Mouse (Mus musculus) CH12.LX (cell line): ENCODE data around the gene Hmgn3.

Source experiments
- BHLHE40 ChIP-seq: IDR thresholded peaks from 2 replicates; pipeline ENCODE4 v1.6.1; 2011; ENCODE audit warnings: mild to moderate bottlenecking, low read depth, low read length, improper control_type of control experiment
- CTCF ChIP-seq, 2 experiments: IDR thresholded peaks in 1 of 2; conservative IDR thresholded peaks in 1 of 2; 2 replicates each; pipeline ENCODE4 v1.5.1; 2011 to 2012; ENCODE audit warnings: low read depth in 2 of 2, low read length in 2 of 2, improper control_type of control experiment in 1 of 2, inconsistent platforms in 1 of 2, mild to moderate bottlenecking in 1 of 2, moderate library complexity in 1 of 2
- EP300 ChIP-seq: IDR thresholded peaks from 2 replicates; pipeline ENCODE4 v1.6.1; 2011; ENCODE audit warnings: low read length, improper control_type of control experiment
- MEF2A ChIP-seq: IDR thresholded peaks from 2 replicates; pipeline ENCODE4 v1.6.1; 2014; ENCODE audit warnings: low read depth, mild to moderate bottlenecking, inconsistent platforms, low read length, improper control_type of control experiment, borderline replicate concordance
- NRF1 ChIP-seq: IDR thresholded peaks from 2 replicates; pipeline ENCODE4 v1.6.1; 2014; ENCODE audit warnings: low read depth, mild to moderate bottlenecking, inconsistent platforms, low read length, improper control_type of control experiment, moderate library complexity
- POLR2A ChIP-seq: IDR thresholded peaks from 2 replicates; pipeline ENCODE4 v1.6.1; 2011; ENCODE audit warnings: low read depth, mild to moderate bottlenecking, improper control_type of control experiment, low read length
- UBTF ChIP-seq: IDR thresholded peaks from 2 replicates; pipeline ENCODE4 v1.6.1; 2012; ENCODE audit warnings: low read depth, mild to moderate bottlenecking, inconsistent platforms, low read length, improper control_type of control experiment, moderate library complexity
- USF1 ChIP-seq: IDR thresholded peaks from 2 replicates; pipeline ENCODE4 v1.6.1; 2014; ENCODE audit warnings: low read depth, mild to moderate bottlenecking, inconsistent platforms, low read length, improper control_type of control experiment
- ZMIZ1 ChIP-seq: IDR thresholded peaks from 2 replicates; pipeline ENCODE4 v1.6.1; 2012; ENCODE audit warnings: low read depth, mild to moderate bottlenecking, inconsistent platforms, low read length, improper control_type of control experiment
- ZNF384 ChIP-seq: IDR thresholded peaks from 2 replicates; pipeline ENCODE4 v1.6.1; 2012; ENCODE audit warnings: low read depth, low read length, improper control_type of control experiment, inconsistent platforms

- TF ChIP-seq CTCF (conservative IDR thresholded peaks at IDR 0.05 in 1 of 2, IDR thresholded peaks at IDR 0.05 in 1 of 2; ENCODE audit: low read depth in 2 of 2, low read length in 2 of 2): peak in 1 of 2 experiments; percentile 59; a peak in 2 of 4 replicates
- no peak for TF ChIP-seq ZNF384
- TF ChIP-seq POLR2A: peak; percentile 51
- peak; percentile 69 for TF ChIP-seq BHLHE40
- no peak for TF ChIP-seq USF1
- TF ChIP-seq EP300: peak; percentile 95
- 0 out of 2 replicates have a peak, but pooled peaks have one; percentile 25 for TF ChIP-seq ZMIZ1
- no peak for TF ChIP-seq NRF1
- no peak for TF ChIP-seq UBTF
- peak; percentile 98 for TF ChIP-seq MEF2A
These were observed 34.1 kb downstream of the Hmgn3 start for GRCm38 (mm10) chr9:83112305-83112768.
